In the genomic region with DNA sequence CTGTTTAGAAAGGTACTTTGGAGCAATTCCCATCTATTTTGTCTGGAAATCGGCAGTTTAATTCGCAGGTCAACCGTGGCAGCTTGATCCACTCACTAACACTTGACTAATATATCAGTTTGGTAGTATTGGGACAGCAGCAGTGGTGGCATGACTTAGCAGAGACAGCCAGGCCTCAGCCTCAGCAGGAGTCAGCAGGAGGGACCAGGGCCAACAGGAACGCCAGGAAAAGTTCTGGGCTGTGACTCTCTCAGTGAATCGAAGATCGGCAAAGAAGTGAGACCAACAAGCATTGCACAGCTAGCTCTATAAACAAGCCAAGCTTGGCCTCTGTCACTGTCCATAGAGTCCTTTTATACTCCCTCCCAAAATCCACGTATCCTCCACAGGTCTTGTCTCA, we compare ENCODE assay signal across 12 mouse cellular contexts.
DNase-seq lines count a peak whose midpoint lies in the region; ATAC-seq lines count a peak whose summit lies in the region.
"Had no signal": no experiment of that assay in that cellular context is flagged by ENCODE, and none has a peak within 500 bp of the region (broad histone marks: within the 10 kb centered on the region; RNA-seq: fewer than 3 reads in every experiment).

No protein-coding gene starts in this region.

- peak; percentile 35 to 42 for DNase-seq in cerebellum, adult 18-20 months
- peak; percentile 39 for DNase-seq in cerebellum, adult 9-10 months
- no peak for DNase-seq in cerebellum, adult 8-10 months
- DNase-seq in lung, postnatal 36 days, result peak; percentile 1
- no peak for DNase-seq in lung, postnatal 4 days
- DNase-seq: adrenal gland, adult 2 months; adrenal gland, postnatal 10 days; adrenal gland, postnatal 25 days; embryo, embryonic 11 days had no signal

- no peak for ATAC-seq in cerebellum, adult (ENCODE audit: insufficient number of reproducible peaks, low FRiP score, low TSS enrichment)
- ATAC-seq: forebrain, embryonic 14.5 days; forebrain, embryonic 16.5 days had no signal

Comparison
In these comparisons a context has a peak if more than half of its experiments do, and no peak if none do; other contexts are left out.
1. DNase-seq: peak in cerebellum, adult 18-20 months (2 of 2), cerebellum, adult 9-10 months (single experiment) and lung, postnatal 36 days (single experiment); none in cerebellum, adult 8-10 months (single experiment) and lung, postnatal 4 days (0 of 2).